Mouse (Mus musculus) adrenal gland, postnatal 0 days (tissue): Measurements from ENCODE around the gene Nme1. TPM values are rescaled to one million over a fixed set of nuclear protein-coding genes. Genes with fewer than 3 reads are reported as not detected.

Source experiments
- polyA plus RNA-seq: library from polyadenylated mRNA; unstranded; fragments of >200 nt; fragmentation: Nextera tagmentation; extraction: Ambion mirVana; gene quantifications from 2 replicates; pipeline ENCODE4 v1.2.1, GENCODE M21; 2015

Gene Nme1
- polyA plus RNA-seq: 85.9 and 94.9 TPM in 2 replicates

GRCm38 (mm10) chr11:93968005-93968847 lies at the start of gene Nme1, which contains the start of gene Gm20390:
TSS of gene Nme1 (minus strand) at chr11:93968521.
TSS of gene Gm20390 (minus strand) at chr11:93968293.

GRCm38 (mm10) chr11:93995720-93996305 lies 27.5 kb upstream of the Nme1 start, which contains the start of gene Spag9:
TSS of gene Spag9 (plus strand) at chr11:93996091.

GRCm38 (mm10) chr11:93956159-93956558 lies 12.2 kb downstream of the Nme1 start, which contains the start of gene Nme2:
TSS of gene Nme2 (minus strand) at chr11:93956259.

Other genes starting within 250 kb of the Nme1 start
- 16.3 and 17.9 TPM in 2 replicates for gene Utp18, start 82.8 kb downstream of the Nme1 start, polyA plus RNA-seq
- gene Mbtd1, start 82.7 kb downstream of the Nme1 start, polyA plus RNA-seq: 11.0 and 13.5 TPM in 2 replicates
- gene Nme2, start 12.3 kb downstream of the Nme1 start, polyA plus RNA-seq: 506 and 601 TPM in 2 replicates
- 241 and 293 TPM in 2 replicates for gene Gm20390, start 228 bp downstream of the Nme1 start, polyA plus RNA-seq
- gene Spag9, start 27.6 kb upstream of the Nme1 start, polyA plus RNA-seq: 41.6 and 43.6 TPM in 2 replicates
- gene Tob1, start 242.9 kb upstream of the Nme1 start, polyA plus RNA-seq: 60.4 and 129 TPM in 2 replicates